Mouse (Mus musculus): ENCODE results near the gene Rhob.

GRCm38 (mm10) chr12:8493386-8493785 is 6.4 kb downstream of the Rhob start:
- TF ChIP-seq CTCF (IDR thresholded peaks at IDR 0.05; ENCODE audit: borderline replicate concordance, control insufficient read depth, extremely low read depth, insufficient read depth, low read length, poor library complexity) (no peak), POLR2A (IDR thresholded peaks at IDR 0.05; ENCODE audit: control insufficient read depth, extremely low read depth, insufficient read depth, low read length, poor library complexity) (no peak)

Data from thymus, adult 2 months (tissue).